Mouse (Mus musculus) cerebellum, adult (tissue): ENCODE results near the gene Grm7.

Source experiments
- ATAC-seq: cut with Nextera tagmentation; 2 replicates; pipeline ENCODE4 v1.9.2; 2017; ENCODE audit warnings: mild to moderate bottlenecking, moderate library complexity, mixed read lengths; ENCODE audit not compliant: insufficient number of reproducible peaks, low FRiP score, low TSS enrichment

Grm7 gene

GRCm38 (mm10) chr6:110645411-110646361, at the start of gene Grm7:
Grm7 (plus strand) TSS chr6:110645581.
- ATAC-seq: 0 out of 2 replicates have a peak, but pooled peaks have one; percentile 28

DNA sequence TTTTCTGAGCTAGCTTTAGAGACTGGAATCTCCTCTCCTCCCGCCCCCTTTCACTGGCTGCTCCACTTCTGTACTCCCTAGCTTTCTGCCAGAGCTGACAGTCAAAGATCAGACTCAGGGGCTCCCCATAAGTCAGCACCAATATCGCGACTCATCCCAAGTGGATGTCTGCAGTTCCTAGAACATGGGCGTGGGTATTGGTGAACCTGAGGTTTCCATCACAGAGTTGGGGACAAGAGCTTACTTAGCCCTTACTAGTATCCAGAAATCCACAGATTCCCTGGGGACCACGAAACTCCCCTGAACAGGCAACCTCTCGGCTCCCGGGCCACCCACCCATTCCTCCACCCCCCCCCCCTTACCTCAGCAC, 355 bp upstream of the Grm7 start:
- ATAC-seq: peak; percentile 28; the same call in 1 of the 2 replicates

GRCm38 (mm10) chr6:110646901-110647300, 1.5 kb downstream of the Grm7 start:
- no peak for ATAC-seq

DNA sequence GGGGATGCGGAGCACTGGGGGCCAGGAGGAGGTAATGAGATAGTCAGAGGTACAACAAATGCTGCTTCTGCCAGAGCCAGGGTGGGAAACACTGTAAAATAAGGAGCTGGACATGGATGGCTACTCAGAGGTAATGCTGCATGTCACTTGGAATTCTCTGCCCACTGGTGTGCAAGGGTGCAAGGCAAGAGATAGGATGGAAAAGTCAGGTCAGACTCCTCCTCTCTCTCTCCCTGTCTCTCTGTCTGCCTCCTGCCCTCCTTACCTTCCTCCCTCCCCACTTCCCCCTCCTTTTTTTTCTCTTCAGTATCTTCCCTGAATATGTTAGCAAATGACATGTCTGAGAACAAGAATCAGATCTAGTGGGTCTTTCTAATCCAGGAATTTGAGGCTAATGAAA, 3.8 kb downstream of the Grm7 start:
- ATAC-seq: no peak

- no peak for ATAC-seq
Observed at GRCm38 (mm10) chr6:110653361-110654001, 8.1 kb downstream of the Grm7 start.

GRCm38 (mm10) chr6:110664436-110664835, 19.1 kb downstream of the Grm7 start:
- no peak for ATAC-seq

- ATAC-seq: no peak
Observed at GRCm38 (mm10) chr6:110668447-110668846, 23.1 kb downstream of the Grm7 start.

- ATAC-seq: no peak
Observed at GRCm38 (mm10) chr6:110690954-110691353, 45.6 kb downstream of the Grm7 start.

- no peak for ATAC-seq
Observed at GRCm38 (mm10) chr6:110709763-110710162, 64.4 kb downstream of the Grm7 start.

- no peak for ATAC-seq
Observed at GRCm38 (mm10) chr6:110714943-110715342, 69.6 kb downstream of the Grm7 start.

GRCm38 (mm10) chr6:110723371-110723770, 78.0 kb downstream of the Grm7 start:
- ATAC-seq: no peak

GRCm38 (mm10) chr6:110733914-110734313, 88.5 kb downstream of the Grm7 start:
- no peak for ATAC-seq

GRCm38 (mm10) chr6:110743981-110744670, 98.7 kb downstream of the Grm7 start:
- no peak for ATAC-seq

GRCm38 (mm10) chr6:110755921-110756320, 110.5 kb downstream of the Grm7 start:
- no peak for ATAC-seq

DNA sequence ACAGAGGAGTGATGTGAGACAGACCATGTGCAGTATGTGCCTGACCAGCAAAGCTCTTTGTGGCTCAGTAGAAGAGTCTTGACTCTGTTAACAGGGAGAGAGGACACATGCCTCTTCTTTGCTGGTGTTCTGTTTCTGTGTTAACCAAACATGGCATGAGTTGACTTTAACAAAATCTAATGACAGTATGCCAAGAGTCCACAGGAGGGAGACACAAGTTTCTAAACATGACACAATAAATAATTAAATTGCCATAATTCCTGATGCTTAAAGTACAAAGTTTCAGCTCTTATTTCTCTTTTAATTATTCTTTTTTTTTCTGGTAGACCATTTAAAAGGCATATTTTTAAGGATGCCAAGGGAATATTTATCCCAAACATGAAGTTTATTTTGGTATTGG, 124.2 kb downstream of the Grm7 start:
- no peak for ATAC-seq

DNA sequence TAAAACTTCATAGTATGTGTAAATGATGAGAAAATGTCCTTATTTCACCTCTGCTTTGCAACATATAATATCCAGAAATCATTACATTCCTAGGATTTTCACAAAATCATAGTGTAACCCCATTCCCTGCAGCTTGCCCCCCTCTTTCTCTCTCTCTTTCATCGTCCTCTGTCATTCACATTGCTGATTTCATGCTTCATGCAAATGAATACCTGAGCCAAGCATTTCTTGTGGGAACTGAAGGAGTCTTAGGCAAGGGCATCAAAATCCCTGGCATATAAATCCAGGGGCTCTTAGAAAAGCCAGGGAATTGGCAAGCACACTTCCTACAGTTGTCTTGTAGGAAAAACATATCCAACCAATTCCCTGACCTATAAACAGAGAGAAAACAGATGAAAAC, 127.3 kb downstream of the Grm7 start:
- no peak for ATAC-seq

DNA sequence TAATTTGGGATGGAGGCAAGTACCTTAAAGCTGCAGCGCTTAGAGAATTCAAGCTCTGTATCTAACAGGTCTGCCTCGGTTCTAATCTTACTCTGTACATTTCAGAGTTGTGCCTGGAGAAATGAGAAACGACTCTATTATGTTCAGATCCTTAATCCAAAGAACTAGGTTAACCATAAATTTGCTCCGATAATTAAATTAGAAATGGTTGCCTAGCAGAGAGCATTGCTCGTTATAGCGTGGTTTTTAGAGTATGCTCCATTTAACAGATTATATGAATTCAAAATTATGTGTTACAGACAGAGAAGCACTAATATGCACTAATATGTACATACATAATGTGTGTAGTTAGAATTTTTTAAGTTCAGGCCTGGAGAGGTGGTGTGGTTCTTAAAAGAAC, 130.7 kb downstream of the Grm7 start:
- ATAC-seq: no peak

DNA sequence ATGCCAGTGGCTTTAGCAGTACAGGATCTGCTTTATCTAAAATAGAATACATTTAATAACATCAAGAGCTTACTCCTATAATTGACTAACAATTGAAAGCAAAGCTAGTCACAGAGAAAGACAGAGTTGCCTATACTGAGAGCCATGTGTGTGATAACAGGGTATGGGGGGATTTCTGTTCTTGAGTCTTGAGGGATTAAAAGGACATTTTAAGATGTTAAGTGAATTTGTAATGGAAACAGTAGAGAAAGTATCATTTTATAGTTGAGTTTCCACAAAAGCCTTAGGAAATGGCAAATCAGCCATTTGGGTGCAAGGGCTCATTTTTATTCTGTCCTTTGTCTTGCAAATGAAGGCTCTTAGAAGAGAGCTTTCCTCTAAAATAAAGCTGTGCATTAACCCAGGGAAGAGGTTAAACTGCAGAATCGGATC, 140.1 kb downstream of the Grm7 start:
- no peak for ATAC-seq

DNA sequence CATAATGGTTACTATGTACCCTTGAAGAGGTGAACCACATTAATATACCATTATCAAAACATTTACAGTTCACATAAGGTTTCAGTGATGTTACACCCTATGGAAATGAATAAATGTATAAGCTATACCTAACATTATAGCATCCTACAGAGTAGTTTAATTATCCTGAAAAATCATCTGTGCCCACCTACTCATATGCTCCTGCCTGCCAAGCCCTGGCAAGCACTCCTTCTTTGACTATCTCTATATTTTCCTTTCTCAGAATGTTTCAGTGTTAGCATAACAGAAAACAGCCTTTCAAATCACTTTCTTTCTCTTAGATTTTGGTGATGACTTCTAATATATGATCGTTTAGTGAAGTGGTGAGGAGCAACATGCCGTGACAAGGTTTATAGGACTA, 147.3 kb downstream of the Grm7 start:
- ATAC-seq: no peak

GRCm38 (mm10) chr6:110807481-110807880, 162.1 kb downstream of the Grm7 start:
- no peak for ATAC-seq

DNA sequence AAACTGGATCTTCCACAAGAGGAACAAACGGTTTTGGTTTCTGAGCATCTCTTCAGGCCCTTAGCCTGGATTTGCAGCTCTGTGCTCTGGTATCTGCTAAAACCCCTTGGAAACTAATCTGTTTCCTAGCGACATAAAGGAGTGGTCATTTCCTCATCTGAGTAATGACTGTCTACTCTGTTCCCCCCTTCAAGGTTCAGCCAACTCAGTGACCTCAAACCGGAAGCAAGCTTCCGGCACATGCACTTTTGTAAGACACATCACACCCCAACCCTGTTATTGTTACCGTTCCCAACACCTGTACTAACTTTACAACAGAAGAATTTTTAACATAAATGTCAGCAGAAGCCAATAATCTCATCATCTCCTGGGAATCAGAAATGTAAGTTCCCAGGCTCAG, 166.8 kb downstream of the Grm7 start:
- no peak for ATAC-seq
